Mouse (Mus musculus): ENCODE measurements at regions not wholly inside any gene's neighbourhood (a gene's known extent, or its start where the extent isn't known, plus 50 kb on each side); places are given as distances from the start of the nearest gene placed in this dataset.

GRCm38 (mm10) chr15:27374517-27374916 is 92.0 kb upstream of the Ank start:
- intact Hi-C loops (cut with DNase I) = no loop called here

GRCm38 (mm10) chr15:27378601-27379094 is 87.8 kb upstream of the Ank start:
- no peak for DNase-seq
- intact Hi-C loops (cut with DNase I) = no loop called here

More at GRCm38 (mm10) chr15:27374517-27374916, 92.0 kb upstream of the Ank start:
- no peak for DNase-seq

- intact Hi-C loops (cut with DNase I) = no loop called here
- no peak for DNase-seq
Observed at GRCm38 (mm10) chr15:27380436-27380945, 86.0 kb upstream of the Ank start.

GRCm38 (mm10) chr15:27381565-27381964 is 84.9 kb upstream of the Ank start:
- intact Hi-C loops (cut with DNase I) = no loop called here
- DNase-seq = no peak

GRCm38 (mm10) chr15:27390567-27390966 is 75.9 kb upstream of the Ank start:
- intact Hi-C loops (cut with DNase I) = no loop called here
- no peak for DNase-seq

GRCm38 (mm10) chr15:27405721-27406161 is 60.7 kb upstream of the Ank start:
- DNase-seq = peak; percentile 18 to 23
- intact Hi-C loops (cut with DNase I) = no loop called here

GRCm38 (mm10) chr15:27409856-27410255 is 56.6 kb upstream of the Ank start:
- intact Hi-C loops (cut with DNase I) = no loop called here
- DNase-seq = no peak

- no peak for DNase-seq
- intact Hi-C loops (cut with DNase I) = no loop called here
Observed at GRCm38 (mm10) chr15:27412304-27412703, 54.2 kb upstream of the Ank start.

GRCm38 (mm10) chr15:27412761-27413160 is 53.7 kb upstream of the Ank start:
- no peak for DNase-seq
- intact Hi-C loops (cut with DNase I) = no loop called here

- intact Hi-C loops (cut with DNase I) = no loop called here
Observed at GRCm38 (mm10) chr15:27413486-27413885, 53.0 kb upstream of the Ank start.

GRCm38 (mm10) chr15:27414819-27415218 is 51.7 kb upstream of the Ank start:
- intact Hi-C loops (cut with DNase I) = no loop called here
- no peak for DNase-seq

More at GRCm38 (mm10) chr15:27413486-27413885, 53.0 kb upstream of the Ank start:
- DNase-seq = no peak
